Mouse (Mus musculus): Measurements from ENCODE around the gene Tspan15. TPM values are rescaled to one million over a fixed set of nuclear protein-coding genes. Genes with fewer than 3 reads are reported as not detected.
A peak's percentile ranks its signal among the peaks of the same experiment; 100 is the strongest.

The Tspan15 gene
- polyA plus RNA-seq, 1 experiment, result 38.8 TPM

GRCm38 (mm10) chr10:62192701-62193157 is 38.3 kb downstream of the Tspan15 start:
- TF ChIP-seq CTCF (conservative IDR thresholded peaks at IDR 0.05; ENCODE audit: insufficient read depth, insufficient read length, low read depth, low read length) (no peak), POLR2A (IDR thresholded peaks at IDR 0.05; ENCODE audit: low read depth, low read length) (no peak)
- H3K4me3 ChIP-seq (ENCODE audit: insufficient read depth, low read depth, low read length), result no peak overlapping the region
- peak; percentile 34 for DNase-seq
- H3K27ac ChIP-seq (ENCODE audit: insufficient read depth, low read depth, low read length), result peak overlapping the region; percentile 47
- H3K36me3 ChIP-seq (ENCODE audit: control insufficient read depth, insufficient read depth, low read length), result no peaks in the 10 kb centered on the region
- H3K27me3 ChIP-seq (replicated peaks; ENCODE audit: control insufficient read depth, insufficient read depth, low read length), result no peaks in the 10 kb centered on the region
- H3K4me1 ChIP-seq (ENCODE audit: control insufficient read depth, insufficient read depth, low read length), result peaks cover 4% of the 10 kb centered on the region; the same call in 1 of the 2 replicates
- 51% methylated on average over 9 of the region's 9 CpGs for WGBS

- 94% methylated on average over 7 of the region's 7 CpGs for WGBS
- H3K36me3 ChIP-seq (ENCODE audit: control insufficient read depth, insufficient read depth, low read length), result no peaks in the 10 kb centered on the region
- no peaks in the 10 kb centered on the region for H3K27me3 ChIP-seq (replicated peaks; ENCODE audit: control insufficient read depth, insufficient read depth, low read length)
- TF ChIP-seq POLR2A (IDR thresholded peaks at IDR 0.05; ENCODE audit: low read depth, low read length) (no peak), CTCF (conservative IDR thresholded peaks at IDR 0.05; ENCODE audit: insufficient read depth, insufficient read length, low read depth, low read length) (no peak)
- no peak overlapping the region for H3K27ac ChIP-seq (ENCODE audit: insufficient read depth, low read depth, low read length)
- H3K4me1 ChIP-seq (ENCODE audit: control insufficient read depth, insufficient read depth, low read length), result peaks cover 4% of the 10 kb centered on the region; the same call in 1 of the 2 replicates
- no peak overlapping the region for H3K4me3 ChIP-seq (ENCODE audit: insufficient read depth, low read depth, low read length)
- DNase-seq, result no peak
Observed at GRCm38 (mm10) chr10:62190821-62191220, 40.2 kb downstream of the Tspan15 start.

- TF ChIP-seq CTCF (conservative IDR thresholded peaks at IDR 0.05; ENCODE audit: insufficient read depth, insufficient read length, low read depth, low read length) (no peak), POLR2A (IDR thresholded peaks at IDR 0.05; ENCODE audit: low read depth, low read length) (no peak)
- H3K27ac ChIP-seq (ENCODE audit: insufficient read depth, low read depth, low read length), result no peak overlapping the region
- 64% methylated on average over 4 of the region's 4 CpGs for WGBS
- H3K36me3 ChIP-seq (ENCODE audit: control insufficient read depth, insufficient read depth, low read length), result no peaks in the 10 kb centered on the region
- no peak overlapping the region for H3K4me3 ChIP-seq (ENCODE audit: insufficient read depth, low read depth, low read length)
- H3K27me3 ChIP-seq (replicated peaks; ENCODE audit: control insufficient read depth, insufficient read depth, low read length), result no peaks in the 10 kb centered on the region
- peaks cover 2% of the 10 kb centered on the region; the same call in 1 of the 2 replicates for H3K4me1 ChIP-seq (ENCODE audit: control insufficient read depth, insufficient read depth, low read length)
- peak; percentile 57 for DNase-seq
Observed at GRCm38 (mm10) chr10:62189910-62190309, 41.1 kb downstream of the Tspan15 start.

- Histone ChIP-seq H3K36me3 (ENCODE audit: control insufficient read depth, insufficient read depth, low read length) (no peaks in the 10 kb centered on the region), H3K4me3 (ENCODE audit: insufficient read depth, low read depth, low read length) (no peak overlapping the region), H3K27me3 (replicated peaks; ENCODE audit: control insufficient read depth, insufficient read depth, low read length) (no peaks in the 10 kb centered on the region), H3K27ac (ENCODE audit: insufficient read depth, low read depth, low read length) (0 out of 2 replicates have a peak overlapping the region, but pooled peaks have one; percentile 20), H3K4me1 (ENCODE audit: control insufficient read depth, insufficient read depth, low read length) (no peaks in the 10 kb centered on the region)
- peak; percentile 35 for DNase-seq
- 46% methylated on average over 3 of the region's 3 CpGs for WGBS
- no peak for TF ChIP-seq POLR2A (IDR thresholded peaks at IDR 0.05; ENCODE audit: low read depth, low read length)
- no peak for TF ChIP-seq CTCF (conservative IDR thresholded peaks at IDR 0.05; ENCODE audit: insufficient read depth, insufficient read length, low read depth, low read length)
Observed at GRCm38 (mm10) chr10:62189303-62189702, 41.7 kb downstream of the Tspan15 start.

GRCm38 (mm10) chr10:62186882-62187281 is 44.2 kb downstream of the Tspan15 start:
- Histone ChIP-seq H3K4me1 (ENCODE audit: control insufficient read depth, insufficient read depth, low read length) (no peaks in the 10 kb centered on the region), H3K27ac (ENCODE audit: insufficient read depth, low read depth, low read length) (no peak overlapping the region), H3K4me3 (ENCODE audit: insufficient read depth, low read depth, low read length) (no peak overlapping the region), H3K27me3 (replicated peaks; ENCODE audit: control insufficient read depth, insufficient read depth, low read length) (no peaks in the 10 kb centered on the region), H3K36me3 (ENCODE audit: control insufficient read depth, insufficient read depth, low read length) (no peaks in the 10 kb centered on the region)
- WGBS, result 24% methylated on average over 7 of the region's 7 CpGs
- peak; percentile 83 for DNase-seq
- TF ChIP-seq CTCF (conservative IDR thresholded peaks at IDR 0.05; ENCODE audit: insufficient read depth, insufficient read length, low read depth, low read length), result peak; percentile 88
- no peak for TF ChIP-seq POLR2A (IDR thresholded peaks at IDR 0.05; ENCODE audit: low read depth, low read length)

GRCm38 (mm10) chr10:62183053-62183452 is 48.0 kb downstream of the Tspan15 start:
- no peak overlapping the region for H3K27ac ChIP-seq (ENCODE audit: insufficient read depth, low read depth, low read length)
- no peak overlapping the region for H3K4me3 ChIP-seq (ENCODE audit: insufficient read depth, low read depth, low read length)
- H3K4me1 ChIP-seq (ENCODE audit: control insufficient read depth, insufficient read depth, low read length), result no peaks in the 10 kb centered on the region
- no peaks in the 10 kb centered on the region for H3K36me3 ChIP-seq (ENCODE audit: control insufficient read depth, insufficient read depth, low read length)
- H3K27me3 ChIP-seq (replicated peaks; ENCODE audit: control insufficient read depth, insufficient read depth, low read length), result no peaks in the 10 kb centered on the region
- DNase-seq, result peak; percentile 96
- WGBS, result under 1% methylated on average over 10 of the region's 10 CpGs
- TF ChIP-seq CTCF (conservative IDR thresholded peaks at IDR 0.05; ENCODE audit: insufficient read depth, insufficient read length, low read depth, low read length) (peak; percentile 100; the same call in 1 of the 2 replicates), POLR2A (IDR thresholded peaks at IDR 0.05; ENCODE audit: low read depth, low read length) (no peak)

- Histone ChIP-seq H3K27me3 (replicated peaks; ENCODE audit: control insufficient read depth, insufficient read depth, low read length) (no peaks in the 10 kb centered on the region), H3K4me3 (ENCODE audit: insufficient read depth, low read depth, low read length) (no peak overlapping the region), H3K4me1 (ENCODE audit: control insufficient read depth, insufficient read depth, low read length) (no peaks in the 10 kb centered on the region), H3K36me3 (ENCODE audit: control insufficient read depth, insufficient read depth, low read length) (no peaks in the 10 kb centered on the region), H3K27ac (ENCODE audit: insufficient read depth, low read depth, low read length) (no peak overlapping the region)
- no peak for DNase-seq
- TF ChIP-seq CTCF (conservative IDR thresholded peaks at IDR 0.05; ENCODE audit: insufficient read depth, insufficient read length, low read depth, low read length), result no peak
- no peak for TF ChIP-seq POLR2A (IDR thresholded peaks at IDR 0.05; ENCODE audit: low read depth, low read length)
- WGBS, result 75% methylated on average over 6 of the region's 6 CpGs
Observed at GRCm38 (mm10) chr10:62182471-62183014, 48.5 kb downstream of the Tspan15 start.

Measured in kidney, adult 2 months (tissue).